ENCODE assay signal across 8 mouse cellular contexts in the genomic region with DNA sequence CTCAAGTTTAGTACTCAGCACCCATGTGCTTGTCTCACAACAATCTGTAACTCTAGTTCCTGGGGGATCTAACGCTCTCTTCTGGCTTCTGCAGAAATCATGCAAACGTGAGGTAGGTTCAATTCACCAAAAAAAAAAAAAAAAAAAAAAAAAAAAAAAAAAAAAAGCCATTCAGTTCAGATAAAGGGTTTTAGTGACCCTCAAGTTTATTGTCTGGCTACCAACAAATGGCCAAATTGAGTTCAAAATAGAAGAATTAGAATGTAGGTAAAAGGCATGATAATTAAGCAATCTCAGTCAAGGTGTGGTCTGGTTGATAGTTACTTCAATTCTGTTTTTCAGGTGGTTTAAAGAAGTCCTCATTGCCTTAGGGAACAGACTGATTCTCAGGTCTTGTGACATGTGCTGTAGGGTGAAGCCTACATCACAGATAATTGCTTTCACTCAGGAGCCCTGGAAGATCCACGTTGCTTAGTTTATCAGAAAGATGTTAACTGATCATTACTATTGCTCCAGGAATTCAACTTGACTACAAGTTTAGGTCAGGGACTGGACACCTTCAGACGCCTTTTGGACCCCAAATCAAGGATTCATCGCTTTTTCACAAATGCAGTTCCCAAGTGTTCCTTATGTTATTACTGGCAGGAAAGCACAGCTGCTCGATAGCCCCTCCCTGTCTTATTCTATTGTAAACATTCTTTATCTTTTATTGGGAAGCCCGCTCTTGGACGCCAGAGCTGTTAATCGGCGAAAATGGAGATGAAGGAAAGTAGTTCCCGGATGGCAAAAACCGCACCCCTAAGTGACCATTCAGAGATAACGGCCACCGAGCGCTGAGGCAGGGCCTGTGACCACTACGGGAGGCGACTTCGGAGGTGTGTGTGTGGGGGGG. TPM values are rescaled to one million over a fixed set of nuclear protein-coding genes. Genes with fewer than 3 reads are reported as not detected.
DNase-seq lines count a peak whose midpoint lies in the region; ATAC-seq and TF ChIP-seq lines count a peak whose summit lies in the region.

No protein-coding gene starts in this region.

- WGBS in hindbrain, embryonic 14.5 days, result 24% methylated on average over 18 of the region's 18 CpGs
- 22% methylated on average over 18 of the region's 18 CpGs for WGBS in midbrain, embryonic 15.5 days

- H3K27me3 ChIP-seq in hindbrain, embryonic 14.5 days (ENCODE audit: control insufficient read depth, insufficient read depth, low read length), result no peaks in the 10 kb centered on the region
- no peaks in the 10 kb centered on the region for H3K27me3 ChIP-seq in midbrain, embryonic 15.5 days (replicated peaks)

- H3K4me2 ChIP-seq in hindbrain, embryonic 14.5 days (replicated peaks), result peak overlapping the region; percentile 69
- H3K4me2 ChIP-seq in midbrain, embryonic 15.5 days, result peak overlapping the region; percentile 58

- H3K36me3 ChIP-seq in hindbrain, embryonic 14.5 days (replicated peaks; ENCODE audit: control insufficient read depth, insufficient read depth), result 0 out of 2 replicates have a peak, but pooled peaks cover 16% of the 10 kb centered on the region
- H3K36me3 ChIP-seq in midbrain, embryonic 15.5 days (replicated peaks), result no peaks in the 10 kb centered on the region

- H3K4me3 ChIP-seq in layer of hippocampus, adult 2 months, result peak overlapping the region; percentile 94
- H3K4me3 ChIP-seq in bone marrow macrophage, adult 2 months (ENCODE audit: insufficient read depth, low read length), result peak overlapping the region; percentile 71
- H3K4me3 ChIP-seq in hindbrain, embryonic 14.5 days (replicated peaks; ENCODE audit: low read length), result peak overlapping the region; percentile 95
- H3K4me3 ChIP-seq in midbrain, embryonic 15.5 days, result peak overlapping the region; percentile 91

- H3K9ac ChIP-seq in hindbrain, embryonic 14.5 days, result peak overlapping the region; percentile 96
- H3K9ac ChIP-seq in midbrain, embryonic 15.5 days, result peak overlapping the region; percentile 58

- TF ChIP-seq POLR2A in bone marrow macrophage, adult 2 months (IDR thresholded peaks at IDR 0.05; ENCODE audit: borderline replicate concordance, low read depth, low read length), result no peak

- ATAC-seq in hindbrain, embryonic 14.5 days (ENCODE audit: low FRiP score), result no peak
- peak; percentile 2; the same call in 1 of the 2 replicates for ATAC-seq in midbrain, embryonic 15.5 days (replicated peaks)
- ATAC-seq in CD4-positive, CD25-positive, alpha-beta regulatory T cell, adult 4 months, result no peak

- TF ChIP-seq CTCF in layer of hippocampus, adult 2 months (conservative IDR thresholded peaks at IDR 0.05), result no peak
- no peak for TF ChIP-seq CTCF in bone marrow macrophage, adult 2 months (IDR thresholded peaks at IDR 0.05; ENCODE audit: low read depth, low read length)

- H3K9me3 ChIP-seq in hindbrain, embryonic 14.5 days (ENCODE audit: control insufficient read depth, low read length), result no peaks in the 10 kb centered on the region
- no peaks in the 10 kb centered on the region for H3K9me3 ChIP-seq in midbrain, embryonic 15.5 days

- peaks cover 19% of the 10 kb centered on the region for H3K4me1 ChIP-seq in bone marrow macrophage, adult 2 months (ENCODE audit: control insufficient read depth, insufficient read depth, low read length)
- peaks cover 23% of the 10 kb centered on the region for H3K4me1 ChIP-seq in hindbrain, embryonic 14.5 days (replicated peaks; ENCODE audit: control insufficient read depth, insufficient read depth, low read length)
- peaks cover 25% of the 10 kb centered on the region for H3K4me1 ChIP-seq in midbrain, embryonic 15.5 days

- DNase-seq in layer of hippocampus, adult 2 months (ENCODE audit: low spot score in 2 of 2), result no peak
- no peak for DNase-seq in layer of hippocampus, adult 18-20 months (ENCODE audit: low spot score in 2 of 2)
- peak; percentile 37 for DNase-seq in hindbrain, embryonic 14.5 days (ENCODE audit: low spot score)
- no peak for DNase-seq in cerebellum, postnatal 14 days
- DNase-seq in embryo, embryonic 11 days, result no peak

- peak overlapping the region; percentile 86 for H3K27ac ChIP-seq in layer of hippocampus, adult 2 months
- peak overlapping the region; percentile 55 for H3K27ac ChIP-seq in bone marrow macrophage, adult 2 months (ENCODE audit: insufficient read depth, low read depth, low read length)
- peak overlapping the region; percentile 88 for H3K27ac ChIP-seq in hindbrain, embryonic 14.5 days
- peak overlapping the region; percentile 87 for H3K27ac ChIP-seq in midbrain, embryonic 15.5 days

RNA-seq across cellular contexts. Expression of a gene that starts 0.7 kb away (rescaled TPM):
- total RNA-seq in layer of hippocampus, adult 2 months (2021), result 10 to 100 TPM; 93.7 to 97.5 TPM
- 100 to 1,000 TPM; 102 to 103 TPM for total RNA-seq in layer of hippocampus, adult 18-20 months (2021)
- 65.9 and 72.7 TPM in 2 replicates for polyA plus RNA-seq in bone marrow macrophage, adult 2 months (2012; ENCODE audit: insufficient read depth, insufficient read length, missing spikeins)
- 123 and 136 TPM in 2 replicates for polyA plus RNA-seq in hindbrain, embryonic 14.5 days (2014; fragmentation: Nextera tagmentation; extraction: Ambion mirVana)
- polyA plus RNA-seq in midbrain, embryonic 15.5 days (2015; fragmentation: Nextera tagmentation; extraction: Ambion mirVana), result 138 and 139 TPM in 2 replicates
- polyA plus RNA-seq in CD4-positive, CD25-positive, alpha-beta regulatory T cell, adult 4 months (2017; shearing (Covaris generic)), result 10 to 100 TPM; 69.2 to 98.9 TPM

RNA-seq across cellular contexts. Expression of a gene that starts 43.7 kb away (rescaled TPM):
- total RNA-seq in layer of hippocampus, adult 2 months (2021), result 1 to 10 TPM; 5.9 to 7.0 TPM
- total RNA-seq in layer of hippocampus, adult 18-20 months (2021), result 1 to 10 TPM; 5.5 to 6.0 TPM
- polyA plus RNA-seq in bone marrow macrophage, adult 2 months (2012; ENCODE audit: insufficient read depth, insufficient read length, missing spikeins), result 13.0 and 15.9 TPM in 2 replicates
- polyA plus RNA-seq in hindbrain, embryonic 14.5 days (2014; fragmentation: Nextera tagmentation; extraction: Ambion mirVana), result 5.6 and 8.3 TPM in 2 replicates
- 9.0 and 9.7 TPM in 2 replicates for polyA plus RNA-seq in midbrain, embryonic 15.5 days (2015; fragmentation: Nextera tagmentation; extraction: Ambion mirVana)
- polyA plus RNA-seq in CD4-positive, CD25-positive, alpha-beta regulatory T cell, adult 4 months (2017; shearing (Covaris generic)), result 10 to 100 TPM; 24.0 to 27.5 TPM

RNA-seq across cellular contexts. Expression of a gene that starts 59.8 kb away (rescaled TPM):
- 100 to 1,000 TPM; 285 to 286 TPM for total RNA-seq in layer of hippocampus, adult 2 months (2021)
- total RNA-seq in layer of hippocampus, adult 18-20 months (2021), result 100 to 1,000 TPM; 288 to 309 TPM
- 97.8 and 104 TPM in 2 replicates for polyA plus RNA-seq in bone marrow macrophage, adult 2 months (2012; ENCODE audit: insufficient read depth, insufficient read length, missing spikeins)
- polyA plus RNA-seq in hindbrain, embryonic 14.5 days (2014; fragmentation: Nextera tagmentation; extraction: Ambion mirVana), result 498 and 540 TPM in 2 replicates
- polyA plus RNA-seq in midbrain, embryonic 15.5 days (2015; fragmentation: Nextera tagmentation; extraction: Ambion mirVana), result 545 and 591 TPM in 2 replicates
- 10 to 100 TPM; 13.8 to 30.4 TPM for polyA plus RNA-seq in CD4-positive, CD25-positive, alpha-beta regulatory T cell, adult 4 months (2017; shearing (Covaris generic))
